Mouse (Mus musculus) stomach, postnatal 0 days (tissue): ENCODE results near the gene Myom1.

Experiments
- CTCF ChIP-seq: IDR thresholded peaks from 2 replicates; pipeline ENCODE4 v1.5.1; 2016; ENCODE audit warnings: antibody characterized with exemption, low read depth, mild to moderate bottlenecking, moderate library complexity
- EP300 ChIP-seq: optimal IDR thresholded peaks from 2 replicates; pipeline ENCODE3; 2016; ENCODE audit warnings: antibody characterized with exemption

- no peak for TF ChIP-seq CTCF
- peak; percentile 89 for TF ChIP-seq EP300
Observed at GRCm38 (mm10) chr17:70990403-70991303, 11.8 kb upstream of the Myom1 start.
